Mouse (Mus musculus) kidney, postnatal 0 days (tissue): ENCODE measurements around the gene Lgr4. TPM values are rescaled to one million over a fixed set of nuclear protein-coding genes. Genes with fewer than 3 reads are reported as not detected.

Experiments
- ATAC-seq: fragments of 200-750 bp; cut with Nextera tagmentation; replicated peaks from 2 replicates; pipeline ENCODE4 v1.8.0; 2017; ENCODE audit warnings: low read depth, moderate number of reproducible peaks, moderate TSS enrichment, moderate library complexity; ENCODE audit not compliant: low FRiP score
- DNase-seq: peaks from one replicate; pipeline ENCODE4 v3.0.0-alpha.2; 2016; ENCODE audit warnings: low spot score
- H3K27ac ChIP-seq: fragments of 300-500 bp; sonication (generic); 2 replicates; pipeline ENCODE4 v1.5.1; 2014; ENCODE audit warnings: mild to moderate bottlenecking
- H3K27me3 ChIP-seq: fragments of 300-500 bp; sonication (generic); 2 replicates; pipeline ENCODE4 v1.6.1; 2014; ENCODE audit warnings: low read length, mixed read lengths; ENCODE audit not compliant: insufficient read depth
- H3K36me3 ChIP-seq: fragments of 300-500 bp; sonication (generic); 2 replicates; pipeline ENCODE4 v1.6.1; 2014; ENCODE audit warnings: low read length, mixed read lengths; ENCODE audit not compliant: insufficient read depth
- H3K4me1 ChIP-seq: fragments of 300-500 bp; sonication (generic); replicated peaks from 2 replicates; pipeline ENCODE4 v1.6.1; 2014; ENCODE audit warnings: antibody characterized with exemption, low read length, mixed read lengths; ENCODE audit not compliant: insufficient read depth
- H3K4me2 ChIP-seq: fragments of 300-500 bp; sonication (generic); 2 replicates; pipeline ENCODE4 v1.6.1; 2014; ENCODE audit warnings: mild to moderate bottlenecking, low read length, moderate library complexity, mixed read lengths
- H3K4me3 ChIP-seq: fragments of 300-500 bp; sonication (generic); replicated peaks from 2 replicates; pipeline ENCODE4 v1.5.1; 2014; ENCODE audit warnings: low read depth, low read length
- H3K9ac ChIP-seq: fragments of 300-500 bp; sonication (generic); 2 replicates; pipeline ENCODE4 v1.6.1; 2014; ENCODE audit warnings: low read depth, low read length
- H3K9me3 ChIP-seq: fragments of 300-500 bp; sonication (generic); replicated peaks from 2 replicates; pipeline ENCODE4 v1.6.1; 2016; ENCODE audit warnings: low read length, inconsistent platforms, mixed read lengths
- CTCF ChIP-seq: IDR thresholded peaks from 2 replicates; pipeline ENCODE4 v1.5.1; 2016; ENCODE audit warnings: antibody characterized with exemption, low read depth, mild to moderate bottlenecking, moderate library complexity
- WGBS: fragments of 180-500 bp; shearing (Covaris S2); extraction: QIAGEN DNeasy Blood & Tissue Kit; methylation state at CpG from one replicate; pipeline ENCODE4 v1.1.7; 2014; 5-methylcytosine and 5-hydroxymethylcytosine counted together
- polyA plus RNA-seq: library from polyadenylated mRNA; unstranded; fragments of >200 nt; fragmentation: Nextera tagmentation; extraction: Ambion mirVana; gene quantifications from 2 replicates; pipeline ENCODE4 v1.2.1, GENCODE M21; 2015

Lgr4 gene
- polyA plus RNA-seq, 1 experiment from 2014 or later, result 47.8 TPM

DNA sequence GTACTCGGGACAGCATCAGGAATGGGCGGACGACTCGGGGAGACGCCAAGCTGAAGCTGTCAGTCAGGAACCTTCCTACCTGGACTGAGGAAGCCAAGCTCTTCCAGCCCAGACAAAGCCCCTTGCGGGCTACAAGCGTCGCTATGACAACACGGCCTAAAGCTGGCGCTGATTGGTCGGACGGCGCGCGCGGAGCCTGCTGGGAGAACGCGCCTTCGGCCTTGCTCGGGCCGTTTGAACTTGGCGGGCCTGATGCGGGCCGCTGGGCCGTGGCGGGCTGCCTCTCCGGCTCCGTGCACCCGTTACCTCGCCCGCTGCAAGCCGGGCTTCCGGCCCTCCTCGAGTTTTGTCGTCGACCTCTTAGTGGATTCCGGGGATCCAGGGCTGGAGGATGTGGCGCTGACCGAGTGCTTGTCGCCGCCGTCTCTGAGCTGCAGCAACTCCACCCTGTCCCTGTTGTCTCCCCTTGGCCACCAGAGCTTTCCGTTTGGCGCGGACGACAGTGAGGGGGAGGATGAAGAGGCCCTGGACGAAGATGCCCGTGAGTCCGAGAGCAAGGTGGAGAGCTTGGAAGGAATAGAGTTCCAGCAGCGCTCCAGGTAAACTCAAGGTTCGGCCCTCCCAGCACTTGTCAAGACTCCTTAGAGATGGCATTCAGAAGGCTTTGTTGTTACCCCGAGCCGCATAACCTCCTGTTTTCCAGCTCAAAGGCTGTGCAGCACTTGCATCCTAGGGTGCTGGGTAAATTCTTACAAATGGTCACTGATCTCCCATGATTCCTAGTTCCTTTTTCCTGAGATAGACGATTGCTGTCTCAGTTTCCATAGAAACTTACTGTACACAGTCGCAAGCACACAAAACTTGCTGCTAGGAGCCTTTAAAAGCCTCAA is 100.4 kb downstream of the Lgr4 start, which contains the start of gene Ccdc34:
Gene Ccdc34 (plus strand): TSS at position 202 of the 890 bp plus-strand sequence.
- H3K4me2 ChIP-seq, result peak within 1 kb of the TSS; percentile 83
- no peaks in the 10 kb centered on the region for H3K27me3 ChIP-seq
- WGBS, result 0% methylated on average over 55 of the region's 55 CpGs
- no peaks in the 10 kb centered on the region for H3K4me1 ChIP-seq
- peak; percentile 98 for DNase-seq
- TF ChIP-seq CTCF, result no peak
- peak within 1 kb of the TSS; percentile 83 for H3K9ac ChIP-seq
- peak within 1 kb of the TSS; percentile 77 for H3K4me3 ChIP-seq
- ATAC-seq, result peak; percentile 99
- no peaks in the 10 kb centered on the region for H3K36me3 ChIP-seq
- H3K27ac ChIP-seq, result peak within 1 kb of the TSS; percentile 88
- no peaks in the 10 kb centered on the region for H3K9me3 ChIP-seq

DNA sequence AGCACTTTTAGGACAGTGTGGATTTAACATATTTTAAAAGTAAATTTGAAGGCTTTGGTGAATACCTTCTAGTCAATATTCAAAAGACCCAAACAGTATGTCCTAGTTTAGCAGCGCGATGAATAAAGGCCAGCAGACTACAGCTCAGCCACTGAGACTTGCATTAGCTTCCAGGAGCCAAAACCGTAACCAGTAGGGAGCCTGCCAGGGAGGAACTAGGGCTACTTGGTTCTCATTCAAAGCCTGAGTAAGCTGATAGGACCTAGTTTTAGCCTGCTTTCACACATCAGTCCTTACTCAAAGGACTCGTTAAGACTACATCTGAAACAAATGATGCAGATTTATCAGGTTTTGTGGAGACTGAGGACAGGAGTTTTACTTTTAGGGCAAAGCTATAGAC is 102.2 kb downstream of the Lgr4 start:
- H3K4me1 ChIP-seq, result no peaks in the 10 kb centered on the region
- peak overlapping the region; percentile 83; the same call in 1 of the 2 replicates for H3K4me2 ChIP-seq
- H3K36me3 ChIP-seq, result no peaks in the 10 kb centered on the region
- WGBS, result 72% methylated on average over 4 of the region's 4 CpGs
- H3K4me3 ChIP-seq, result no peak overlapping the region
- no peaks in the 10 kb centered on the region for H3K27me3 ChIP-seq
- no peaks in the 10 kb centered on the region for H3K9me3 ChIP-seq
- DNase-seq (no peak), ATAC-seq (no peak)
- no peak overlapping the region for H3K9ac ChIP-seq
- no peak for TF ChIP-seq CTCF
- H3K27ac ChIP-seq, result no peak overlapping the region

DNA sequence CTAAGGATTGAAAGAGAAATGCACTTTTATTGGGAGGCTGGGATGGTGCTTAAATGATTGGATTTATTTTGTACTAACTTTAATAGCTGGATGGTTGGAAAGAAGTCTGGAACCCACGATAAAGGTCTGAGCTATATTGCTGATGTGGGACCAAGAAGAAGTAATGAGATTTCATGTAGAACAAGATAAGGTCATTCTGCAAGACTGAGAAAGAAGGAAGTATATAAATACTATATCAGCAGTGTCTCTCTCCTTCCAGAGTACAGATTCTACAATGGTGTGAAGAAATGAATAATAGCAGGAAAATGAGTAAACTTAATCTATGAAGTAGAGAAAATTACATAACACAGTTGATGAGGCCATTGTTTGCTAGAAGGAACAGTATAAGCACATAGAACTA is 103.0 kb downstream of the Lgr4 start:
- no peak for TF ChIP-seq CTCF
- Histone ChIP-seq H3K9ac (no peak overlapping the region), H3K9me3 (no peaks in the 10 kb centered on the region), H3K27ac (no peak overlapping the region), H3K4me2 (no peak overlapping the region), H3K4me3 (no peak overlapping the region), H3K36me3 (no peaks in the 10 kb centered on the region), H3K4me1 (no peaks in the 10 kb centered on the region), H3K27me3 (no peaks in the 10 kb centered on the region)
- DNase-seq (no peak), ATAC-seq (no peak)
- WGBS, result 95% methylated on average over 1 of the region's 1 CpGs

DNA sequence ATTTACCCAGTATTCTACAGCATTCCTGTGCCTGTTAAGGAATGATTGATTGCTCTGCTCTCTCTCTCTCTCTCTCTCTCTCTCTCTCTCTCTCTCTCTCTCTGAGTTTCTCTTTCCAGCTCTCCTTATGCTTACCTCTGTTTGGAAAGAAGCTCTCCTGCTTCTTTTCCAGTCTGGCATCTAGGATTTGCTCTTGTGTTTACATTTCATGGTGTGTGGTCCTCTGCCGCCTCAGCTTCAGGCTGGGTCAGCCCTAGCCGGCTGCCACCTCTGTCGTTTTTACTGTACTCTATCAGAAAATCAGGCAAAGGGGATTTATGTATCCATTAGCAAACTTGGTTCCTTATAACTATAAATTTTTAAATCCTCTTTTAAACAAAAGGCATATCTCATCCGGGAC is 118.8 kb downstream of the Lgr4 start:
- ATAC-seq, result no peak

DNA sequence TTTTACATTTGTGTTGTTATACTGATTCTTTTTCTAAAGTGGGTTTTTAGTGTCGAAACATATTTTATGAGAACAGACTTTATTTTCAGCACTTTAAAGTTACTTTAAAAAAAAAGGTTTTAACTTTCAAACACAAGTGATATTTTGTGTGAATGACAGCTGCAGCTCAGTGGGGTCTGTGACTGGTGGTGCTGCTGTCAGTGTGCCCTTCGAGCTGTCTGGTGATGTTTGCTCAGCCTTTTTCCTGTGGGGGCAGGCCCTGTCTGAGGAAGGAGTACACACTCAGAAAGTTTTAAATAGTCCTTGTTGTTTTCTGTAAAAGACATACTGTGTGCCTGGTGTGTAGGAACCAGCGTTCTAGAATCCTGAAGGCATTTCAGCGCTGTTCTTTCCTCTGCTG is 119.2 kb downstream of the Lgr4 start:
- WGBS, result 52% methylated on average over 4 of the region's 4 CpGs
- no peak overlapping the region for H3K9ac ChIP-seq
- 0 out of 2 replicates have a peak, but pooled peaks cover 6% of the 10 kb centered on the region for H3K36me3 ChIP-seq
- H3K4me3 ChIP-seq, result no peak overlapping the region
- peaks cover 7% of the 10 kb centered on the region; the same call in 1 of the 2 replicates for H3K4me1 ChIP-seq
- no peak for TF ChIP-seq CTCF
- H3K9me3 ChIP-seq, result no peaks in the 10 kb centered on the region
- ATAC-seq (no peak), DNase-seq (no peak)
- no peaks in the 10 kb centered on the region for H3K27me3 ChIP-seq
- H3K27ac ChIP-seq, result no peak overlapping the region
- H3K4me2 ChIP-seq, result no peak overlapping the region

More for the DNA sequence above, 118.8 kb downstream of the Lgr4 start:
- H3K4me2 ChIP-seq, result 0 out of 2 replicates have a peak overlapping the region, but pooled peaks have one; percentile 6
- H3K9ac ChIP-seq, result no peak overlapping the region
- peaks cover 7% of the 10 kb centered on the region; the same call in 1 of the 2 replicates for H3K4me1 ChIP-seq
- H3K27me3 ChIP-seq, result no peaks in the 10 kb centered on the region
- no peak overlapping the region for H3K4me3 ChIP-seq
- H3K9me3 ChIP-seq, result no peaks in the 10 kb centered on the region
- WGBS, result 15% methylated on average over 4 of the region's 4 CpGs
- peak; percentile 67 for DNase-seq
- TF ChIP-seq CTCF, result no peak
- H3K36me3 ChIP-seq, result 0 out of 2 replicates have a peak, but pooled peaks cover 6% of the 10 kb centered on the region
- peak overlapping the region; percentile 54; the same call in 1 of the 2 replicates for H3K27ac ChIP-seq

DNA sequence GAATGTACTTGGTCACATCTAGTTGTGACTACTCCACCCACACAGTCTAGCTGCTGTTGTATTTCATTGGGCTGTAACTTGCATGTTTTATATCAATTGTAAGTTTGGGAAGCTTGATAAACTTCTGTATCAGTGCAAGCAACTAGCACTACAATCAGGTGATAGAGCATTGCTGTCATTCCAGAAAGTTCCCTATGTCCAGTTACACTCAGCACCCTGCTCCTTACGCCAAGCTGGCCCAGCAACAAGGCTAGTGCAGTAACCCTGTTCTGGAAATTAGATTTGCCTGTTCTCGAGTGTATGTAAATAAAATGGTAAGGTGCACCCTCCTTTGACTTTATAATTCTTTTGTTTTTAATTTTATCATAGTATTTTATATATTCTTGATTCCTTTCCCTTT is 119.8 kb downstream of the Lgr4 start:
- Histone ChIP-seq H3K9me3 (no peaks in the 10 kb centered on the region), H3K4me2 (no peak overlapping the region), H3K9ac (no peak overlapping the region), H3K36me3 (0 out of 2 replicates have a peak, but pooled peaks cover 6% of the 10 kb centered on the region), H3K4me1 (peaks cover 7% of the 10 kb centered on the region; the same call in 1 of the 2 replicates), H3K27ac (no peak overlapping the region), H3K27me3 (no peaks in the 10 kb centered on the region), H3K4me3 (no peak overlapping the region)
- DNase-seq (no peak), ATAC-seq (no peak)
- WGBS, result 68% methylated on average over 2 of the region's 2 CpGs
- TF ChIP-seq CTCF, result no peak
